Comparison of ENCODE assay signal across 8 mouse cellular contexts in genomic region chr5:24453283-24453984, GRCm38 (mm10). TPM values are rescaled to one million over a fixed set of nuclear protein-coding genes. Genes with fewer than 3 reads are reported as not detected.
DNase-seq lines count a peak whose midpoint lies in the region; ATAC-seq and TF ChIP-seq lines count a peak whose summit lies in the region.

No protein-coding gene starts in this region.

- TF ChIP-seq POLR2A in lung, adult 2 months (IDR thresholded peaks at IDR 0.05; ENCODE audit: borderline replicate concordance, extremely low read depth, low read depth, low read length) = no peak
- TF ChIP-seq POLR2A in cerebellum, adult 2 months (IDR thresholded peaks at IDR 0.05; ENCODE audit: borderline replicate concordance, insufficient read depth, low read length) = 0 out of 2 replicates have a peak, but pooled peaks have one; percentile 11

- H3K27ac ChIP-seq in cerebellum, adult 2 months (ENCODE audit: insufficient read depth, low read length) = peak overlapping the region; percentile 79
- peak overlapping the region; percentile 71 for H3K27ac ChIP-seq in forebrain, embryonic 16.5 days (ENCODE audit: low read length)

- peak; percentile 13 for ATAC-seq in forebrain, embryonic 16.5 days

- peak overlapping the region; percentile 99 for H3K4me2 ChIP-seq in forebrain, embryonic 16.5 days (ENCODE audit: low read length)

- H3K4me1 ChIP-seq in lung, adult 2 months (ENCODE audit: control insufficient read depth, insufficient read depth, low read length) = peaks cover 16% of the 10 kb centered on the region
- H3K4me1 ChIP-seq in cerebellum, adult 2 months (ENCODE audit: control insufficient read depth, insufficient read depth, low read length) = peaks cover 31% of the 10 kb centered on the region
- peaks cover 43% of the 10 kb centered on the region for H3K4me1 ChIP-seq in forebrain, embryonic 16.5 days (replicated peaks; ENCODE audit: control insufficient read depth, insufficient read depth, low read length)

- H3K27me3 ChIP-seq in cerebellum, adult 2 months (ENCODE audit: control insufficient read depth, insufficient read depth, low read length) = no peaks in the 10 kb centered on the region
- H3K27me3 ChIP-seq in forebrain, embryonic 16.5 days (replicated peaks; ENCODE audit: control insufficient read depth, insufficient read depth, low read length) = no peaks in the 10 kb centered on the region

- no peak for DNase-seq in lung, adult 2 months
- no peak for DNase-seq in lung, postnatal 4 days
- DNase-seq in cerebellum, adult 2 months = peak; percentile 89 to 91
- peak; percentile 44 for DNase-seq in mesoderm, embryonic 11.5 days (ENCODE audit: low read depth, low spot score)
- no peak for DNase-seq in urinary bladder, postnatal 10 days (ENCODE audit: low spot score)
- DNase-seq in adrenal gland, adult 2 months = no peak
- no peak for DNase-seq in ovary, postnatal 36 days (ENCODE audit: low spot score)

- TF ChIP-seq CTCF in lung, adult 2 months (IDR thresholded peaks at IDR 0.05; ENCODE audit: insufficient read depth, low read length) = no peak
- TF ChIP-seq CTCF in cerebellum, adult 2 months (IDR thresholded peaks at IDR 0.05; ENCODE audit: borderline replicate concordance, insufficient read depth, low read depth, low read length) = no peak

- H3K36me3 ChIP-seq in forebrain, embryonic 16.5 days (ENCODE audit: control insufficient read depth, insufficient read depth) = no peaks in the 10 kb centered on the region

- peak overlapping the region; percentile 78 for H3K9ac ChIP-seq in forebrain, embryonic 16.5 days (replicated peaks; ENCODE audit: low read depth, low read length)

- 34% methylated on average over 5 of the region's 5 CpGs for WGBS in lung, adult 2 months
- 0% methylated on average over 5 of the region's 5 CpGs for WGBS in cerebellum, adult 2 months
- WGBS in forebrain, embryonic 16.5 days = 3% methylated on average over 5 of the region's 5 CpGs

- H3K9me3 ChIP-seq in forebrain, embryonic 16.5 days (ENCODE audit: control insufficient read depth, low read length) = no peaks in the 10 kb centered on the region

- peak overlapping the region; percentile 94 for H3K4me3 ChIP-seq in lung, adult 2 months (replicated peaks; ENCODE audit: extremely low read depth, low read depth, low read length)
- peak overlapping the region; percentile 89 for H3K4me3 ChIP-seq in cerebellum, adult 2 months (replicated peaks; ENCODE audit: insufficient read depth, low read depth, low read length)
- H3K4me3 ChIP-seq in forebrain, embryonic 16.5 days (replicated peaks; ENCODE audit: low read length) = peak overlapping the region; percentile 62

RNA-seq across cellular contexts. Expression of gene Agap3, which starts 1.5 kb away (rescaled TPM):
- polyA plus RNA-seq in lung, adult 2 months (2012; rRNA removed) = 127 TPM in 2 replicates
- 402 and 421 TPM in 2 replicates for polyA plus RNA-seq in cerebellum, adult 2 months (2012; rRNA removed)
- 57.0 and 58.6 TPM in 2 replicates for polyA plus RNA-seq in forebrain, embryonic 16.5 days (2015; fragmentation: Nextera tagmentation; extraction: Ambion mirVana)
- 10 to 100 TPM; 78.8 to 89.8 TPM for total RNA-seq in adrenal gland, adult 2 months (2021)
- 96.5 and 106 TPM in 2 replicates for polyA plus RNA-seq in adrenal gland, adult 2 months (2012; rRNA removed)

RNA-seq across cellular contexts. Expression of gene Tmub1, which starts 5.8 kb away (rescaled TPM):
- polyA plus RNA-seq in lung, adult 2 months (2012; rRNA removed) = 49.5 and 56.4 TPM in 2 replicates
- 60.6 and 61.1 TPM in 2 replicates for polyA plus RNA-seq in cerebellum, adult 2 months (2012; rRNA removed)
- polyA plus RNA-seq in forebrain, embryonic 16.5 days (2015; fragmentation: Nextera tagmentation; extraction: Ambion mirVana) = 37.3 and 45.4 TPM in 2 replicates
- total RNA-seq in adrenal gland, adult 2 months (2021) = 10 to 100 TPM; 16.7 to 20.5 TPM
- 86.7 and 94.5 TPM in 2 replicates for polyA plus RNA-seq in adrenal gland, adult 2 months (2012; rRNA removed)

RNA-seq across cellular contexts. Expression of gene Fastk, which starts 8.3 kb away (rescaled TPM):
- polyA plus RNA-seq in lung, adult 2 months (2012; rRNA removed) = 187 and 234 TPM in 2 replicates
- 246 and 265 TPM in 2 replicates for polyA plus RNA-seq in cerebellum, adult 2 months (2012; rRNA removed)
- 92.2 and 96.3 TPM in 2 replicates for polyA plus RNA-seq in forebrain, embryonic 16.5 days (2015; fragmentation: Nextera tagmentation; extraction: Ambion mirVana)
- 100 to 1,000 TPM in 1 of 2 experiments, 10 to 100 TPM in 1; 93.4 to 108 TPM for total RNA-seq in adrenal gland, adult 2 months (2021)
- 335 and 350 TPM in 2 replicates for polyA plus RNA-seq in adrenal gland, adult 2 months (2012; rRNA removed)

RNA-seq across cellular contexts. Expression of gene Slc4a2, which starts 29.8 kb away (rescaled TPM):
- polyA plus RNA-seq in lung, adult 2 months (2012; rRNA removed) = 84.6 and 86.8 TPM in 2 replicates
- polyA plus RNA-seq in cerebellum, adult 2 months (2012; rRNA removed) = 81.3 and 88.0 TPM in 2 replicates
- polyA plus RNA-seq in forebrain, embryonic 16.5 days (2015; fragmentation: Nextera tagmentation; extraction: Ambion mirVana) = 19.1 and 23.9 TPM in 2 replicates
- total RNA-seq in adrenal gland, adult 2 months (2021) = 10 to 100 TPM; 58.4 to 63.2 TPM
- 65.9 and 74.0 TPM in 2 replicates for polyA plus RNA-seq in adrenal gland, adult 2 months (2012; rRNA removed)

RNA-seq across cellular contexts. Expression of gene Cdk5, which starts 30.1 kb away (rescaled TPM):
- polyA plus RNA-seq in lung, adult 2 months (2012; rRNA removed) = 47.0 and 71.4 TPM in 2 replicates
- polyA plus RNA-seq in cerebellum, adult 2 months (2012; rRNA removed) = 221 and 222 TPM in 2 replicates
- 106 and 127 TPM in 2 replicates for polyA plus RNA-seq in forebrain, embryonic 16.5 days (2015; fragmentation: Nextera tagmentation; extraction: Ambion mirVana)
- 10 to 100 TPM; 40.7 to 47.9 TPM for total RNA-seq in adrenal gland, adult 2 months (2021)
- 60.2 and 63.3 TPM in 2 replicates for polyA plus RNA-seq in adrenal gland, adult 2 months (2012; rRNA removed)

Comparison
In these comparisons a context has a peak if more than half of its experiments do, and no peak if none do; other contexts are left out.
1. DNase-seq: peak in cerebellum, adult 2 months (2 of 2) and mesoderm, embryonic 11.5 days (single experiment); none in lung, adult 2 months (single experiment), lung, postnatal 4 days (0 of 2), urinary bladder, postnatal 10 days (single experiment), adrenal gland, adult 2 months (single experiment) and ovary, postnatal 36 days (single experiment).
2. Peak in every context shown above with its lines, with median percentiles within 50 percentile points of each other: H3K4me3 ChIP-seq.